ENCODE assay signal across 8 mouse cellular contexts in genomic region chr10:40125200-40125599, GRCm38 (mm10). TPM values are rescaled to one million over a fixed set of nuclear protein-coding genes. Genes with fewer than 3 reads are reported as not detected.
DNase-seq lines count a peak whose midpoint lies in the region; ATAC-seq and TF ChIP-seq lines count a peak whose summit lies in the region.
"Had no signal": no experiment of that assay in that cellular context is flagged by ENCODE, and none has a peak within 500 bp of the region (broad histone marks: within the 10 kb centered on the region; RNA-seq: fewer than 3 reads in every experiment).

No protein-coding gene starts in this region.

- peak; percentile 89 for ATAC-seq in G1E (ENCODE audit: extremely low read depth, insufficient number of reproducible peaks, low FRiP score, poor library complexity, severe bottlenecking)
- ATAC-seq in lung, embryonic 15.5 days (ENCODE audit: borderline replicate concordance, extremely low read depth, low FRiP score, low TSS enrichment) = peak; percentile 52; the same call in 1 of the 2 replicates
- no peak for ATAC-seq in midbrain, embryonic 14.5 days (ENCODE audit: low FRiP score, low TSS enrichment)

- no peak overlapping the region for H3K27ac ChIP-seq in heart, embryonic 10.5 days
- H3K27ac ChIP-seq in lung, embryonic 15.5 days = no peak overlapping the region
- H3K27ac ChIP-seq in hindbrain, embryonic 10.5 days = no peak overlapping the region
- H3K27ac ChIP-seq in midbrain, embryonic 14.5 days (replicated peaks; ENCODE audit: low read depth, low read length) = no peak overlapping the region
- H3K27ac ChIP-seq: midbrain, embryonic 12.5 days had no signal

- H3K4me3 ChIP-seq in G1E (ENCODE audit: low read depth, low read length) = peak overlapping the region; percentile 56; the same call in 1 of the 2 replicates
- no peak overlapping the region for H3K4me3 ChIP-seq in heart, embryonic 10.5 days
- no peak overlapping the region for H3K4me3 ChIP-seq in lung, embryonic 15.5 days
- no peak overlapping the region for H3K4me3 ChIP-seq in hindbrain, embryonic 10.5 days
- no peak overlapping the region for H3K4me3 ChIP-seq in midbrain, embryonic 14.5 days (replicated peaks; ENCODE audit: low read depth, low read length)
- H3K4me3 ChIP-seq: midbrain, embryonic 12.5 days had no signal

- 61% methylated on average over 9 of the region's 9 CpGs for WGBS in heart, embryonic 10.5 days
- 80% methylated on average over 9 of the region's 9 CpGs for WGBS in lung, embryonic 15.5 days
- WGBS in hindbrain, embryonic 10.5 days = 87% methylated on average over 9 of the region's 9 CpGs
- 88% methylated on average over 9 of the region's 9 CpGs for WGBS in midbrain, embryonic 14.5 days

- H3K4me1 ChIP-seq in G1E (ENCODE audit: insufficient read depth, low read depth, low read length) = peaks cover 66% of the 10 kb centered on the region
- H3K4me1 ChIP-seq in heart, embryonic 10.5 days = peaks cover 4% of the 10 kb centered on the region; the same call in 1 of the 2 replicates
- H3K4me1 ChIP-seq in lung, embryonic 15.5 days = no peaks in the 10 kb centered on the region
- H3K4me1 ChIP-seq in hindbrain, embryonic 10.5 days (replicated peaks) = no peaks in the 10 kb centered on the region
- H3K4me1 ChIP-seq in midbrain, embryonic 14.5 days (ENCODE audit: control insufficient read depth, insufficient read depth, low read length) = no peaks in the 10 kb centered on the region
- H3K4me1 ChIP-seq: midbrain, embryonic 12.5 days had no signal

- no peak for TF ChIP-seq CTCF in G1E (IDR thresholded peaks at IDR 0.05; ENCODE audit: low read depth, low read length)

- H3K27me3 ChIP-seq in G1E (ENCODE audit: insufficient read depth, low read length) = no peaks in the 10 kb centered on the region
- no peaks in the 10 kb centered on the region for H3K27me3 ChIP-seq in heart, embryonic 10.5 days (ENCODE audit: insufficient read depth, poor library complexity, severe bottlenecking)
- no peaks in the 10 kb centered on the region for H3K27me3 ChIP-seq in lung, embryonic 15.5 days
- H3K27me3 ChIP-seq in hindbrain, embryonic 10.5 days (ENCODE audit: insufficient read depth, poor library complexity, severe bottlenecking) = no peaks in the 10 kb centered on the region
- no peaks in the 10 kb centered on the region for H3K27me3 ChIP-seq in midbrain, embryonic 14.5 days (ENCODE audit: control insufficient read depth, insufficient read depth, low read length)

- DNase-seq in CD4-positive helper T cell, adult 2 months (ENCODE audit: low read depth, low spot score) = peak; percentile 39
- peak; percentile 36 for DNase-seq in G1E (ENCODE audit: low spot score)
- DNase-seq in heart, embryonic 10.5 days (ENCODE audit: low spot score) = peak; percentile 95
- no peak for DNase-seq in hindbrain, embryonic 10.5 days (ENCODE audit: low spot score)
- no peak for DNase-seq in midbrain, embryonic 14.5 days
- no peak for DNase-seq in urinary bladder, postnatal 4 days (ENCODE audit: low spot score in 2 of 2)

- peaks cover 34% of the 10 kb centered on the region for H3K36me3 ChIP-seq in G1E (replicated peaks)
- H3K36me3 ChIP-seq in heart, embryonic 10.5 days = no peaks in the 10 kb centered on the region
- no peaks in the 10 kb centered on the region for H3K36me3 ChIP-seq in lung, embryonic 15.5 days
- H3K36me3 ChIP-seq in hindbrain, embryonic 10.5 days = no peaks in the 10 kb centered on the region
- H3K36me3 ChIP-seq in midbrain, embryonic 14.5 days (ENCODE audit: control insufficient read depth, insufficient read depth, low read length) = no peaks in the 10 kb centered on the region
- H3K36me3 ChIP-seq: midbrain, embryonic 12.5 days had no signal

- H3K9me3 ChIP-seq in G1E (replicated peaks) = peaks cover 3% of the 10 kb centered on the region
- no peaks in the 10 kb centered on the region for H3K9me3 ChIP-seq in heart, embryonic 10.5 days
- H3K9me3 ChIP-seq in lung, embryonic 15.5 days = no peaks in the 10 kb centered on the region
- no peaks in the 10 kb centered on the region for H3K9me3 ChIP-seq in hindbrain, embryonic 10.5 days
- H3K9me3 ChIP-seq in midbrain, embryonic 14.5 days (ENCODE audit: control insufficient read depth, low read length) = no peaks in the 10 kb centered on the region
- H3K9me3 ChIP-seq: midbrain, embryonic 12.5 days had no signal

- H3K9ac ChIP-seq in lung, embryonic 15.5 days = no peak overlapping the region
- no peak overlapping the region for H3K9ac ChIP-seq in midbrain, embryonic 14.5 days (replicated peaks; ENCODE audit: low read length)
- H3K9ac ChIP-seq: midbrain, embryonic 12.5 days had no signal

- no peak overlapping the region for H3K4me2 ChIP-seq in lung, embryonic 15.5 days
- H3K4me2 ChIP-seq in midbrain, embryonic 14.5 days (ENCODE audit: low read length) = no peak overlapping the region
- H3K4me2 ChIP-seq: midbrain, embryonic 12.5 days had no signal

RNA-seq across cellular contexts. Expression of gene Slc16a10, which starts 16.9 kb away (rescaled TPM):
- total RNA-seq in G1E (2014; fragmentation: Nextera tagmentation) (22.4 and 117 TPM in 2 replicates), G1E (2017) (16.9 and 18.8 TPM in 2 replicates)
- polyA plus RNA-seq in G1E (2012) = 5.7 and 7.2 TPM in 2 replicates
- 15.2 and 20.7 TPM in 2 replicates for polyA plus RNA-seq in heart, embryonic 10.5 days (2016; fragmentation: Nextera tagmentation; extraction: Ambion mirVana)
- polyA plus RNA-seq in lung, embryonic 15.5 days (2015; fragmentation: Nextera tagmentation; extraction: Ambion mirVana) = 5.1 and 6.8 TPM in 2 replicates
- polyA plus RNA-seq in hindbrain, embryonic 10.5 days (2016; fragmentation: Nextera tagmentation; extraction: Ambion mirVana) = 8.7 and 10.3 TPM in 2 replicates
- 1.2 and 3.2 TPM in 2 replicates for polyA plus RNA-seq in midbrain, embryonic 14.5 days (2014; fragmentation: Nextera tagmentation; extraction: Ambion mirVana)

Comparison
In these comparisons a context has a peak if more than half of its experiments do, and no peak if none do; other contexts are left out.
1. DNase-seq: peak in CD4-positive helper T cell, adult 2 months (single experiment), G1E (single experiment) and heart, embryonic 10.5 days (single experiment); none in hindbrain, embryonic 10.5 days (single experiment), midbrain, embryonic 14.5 days (single experiment) and urinary bladder, postnatal 4 days (0 of 2).